Mouse (Mus musculus) liver, embryonic 14.5 days (tissue): Measurements from ENCODE around the gene Carns1.

ENCODE experiments used
- CTCF ChIP-seq: IDR thresholded peaks from 2 replicates; pipeline ENCODE4 v1.5.1; 2016; ENCODE audit warnings: antibody characterized with exemption, low read depth, control low read depth
- EP300 ChIP-seq: IDR thresholded peaks from 2 replicates; pipeline ENCODE4 v1.6.1; 2016; ENCODE audit warnings: antibody characterized with exemption, low read depth

DNA sequence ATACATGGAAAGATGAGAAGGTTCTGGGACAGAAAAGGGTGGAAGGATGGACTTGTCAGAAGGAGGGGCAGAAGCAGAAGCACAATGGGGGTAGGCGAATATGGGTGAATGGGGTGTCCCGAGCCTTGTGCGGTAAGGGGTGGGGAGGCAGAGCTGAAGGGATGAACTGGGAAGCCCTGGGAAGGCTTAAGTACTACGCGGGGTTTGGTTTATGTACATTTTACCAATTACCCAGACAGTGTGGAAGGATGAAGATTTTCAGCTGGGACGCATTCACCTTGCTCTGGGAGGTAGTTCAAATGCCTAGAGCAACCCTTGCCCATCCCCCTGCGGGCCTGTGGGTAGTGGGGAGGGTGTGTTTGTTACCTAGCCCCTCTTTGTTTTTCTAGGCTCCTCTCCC lies 26.9 kb upstream of the Carns1 start:
- no peak for TF ChIP-seq EP300
- TF ChIP-seq CTCF = no peak
